ENCODE assay signal across 13 mouse cellular contexts in the genomic region with DNA sequence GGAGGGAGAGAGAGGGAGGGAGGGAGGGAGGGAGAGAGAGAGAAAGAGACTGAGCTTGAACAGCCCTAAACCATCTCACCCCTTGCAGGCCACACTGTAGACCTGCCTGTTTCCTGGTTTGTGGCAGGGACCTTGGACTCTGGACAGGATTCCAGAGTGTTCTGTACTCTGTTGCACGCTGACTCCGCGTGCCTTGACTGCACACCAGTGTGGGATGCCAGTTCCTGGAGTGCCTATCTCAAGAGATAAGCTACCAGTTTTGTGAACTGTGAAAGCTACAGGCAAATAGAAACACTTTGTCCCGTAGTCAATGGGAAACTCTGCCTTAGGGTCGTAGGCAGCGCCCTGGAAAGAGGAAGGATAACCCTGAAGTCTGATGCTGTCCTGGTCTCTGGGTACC. TPM values are rescaled to one million over a fixed set of nuclear protein-coding genes. Genes with fewer than 3 reads are reported as not detected.
DNase-seq lines count a peak whose midpoint lies in the region; ATAC-seq and TF ChIP-seq lines count a peak whose summit lies in the region.
"Had no signal": no experiment of that assay in that cellular context is flagged by ENCODE, and none has a peak within 500 bp of the region (broad histone marks: within the 10 kb centered on the region; RNA-seq: fewer than 3 reads in every experiment).

No protein-coding gene starts in this region.

- ATAC-seq in heart, embryonic 13.5 days (ENCODE audit: extremely low read depth, insufficient number of reproducible peaks, low FRiP score, low TSS enrichment), result no peak
- ATAC-seq in kidney, postnatal 0 days (replicated peaks; ENCODE audit: low FRiP score, low read depth), result peak; percentile 65
- ATAC-seq in liver, embryonic 15.5 days (ENCODE audit: insufficient read depth), result peak; percentile 56
- no peak for ATAC-seq in frontal cortex, adult (ENCODE audit: low TSS enrichment)
- no peak for ATAC-seq in hindbrain, embryonic 13.5 days (ENCODE audit: low FRiP score)
- ATAC-seq: activated CD4-positive, CD25-positive, alpha-beta regulatory T cell, adult 4 months had no signal

- H3K4me1 ChIP-seq in heart, embryonic 13.5 days, result peaks cover 63% of the 10 kb centered on the region
- H3K4me1 ChIP-seq in kidney, postnatal 0 days (replicated peaks; ENCODE audit: insufficient read depth, low read length), result 0 out of 2 replicates have a peak, but pooled peaks cover 7% of the 10 kb centered on the region
- H3K4me1 ChIP-seq in liver, embryonic 15.5 days (replicated peaks), result peaks cover 95% of the 10 kb centered on the region
- H3K4me1 ChIP-seq in hindbrain, embryonic 13.5 days (replicated peaks), result no peaks in the 10 kb centered on the region

- H3K27ac ChIP-seq in heart, embryonic 13.5 days (replicated peaks), result no peak overlapping the region; the same call in 1 of the 2 replicates
- no peak overlapping the region for H3K27ac ChIP-seq in kidney, postnatal 0 days
- H3K27ac ChIP-seq in liver, embryonic 15.5 days (replicated peaks), result peak overlapping the region; percentile 96
- H3K27ac ChIP-seq in hindbrain, embryonic 13.5 days, result no peak overlapping the region
- H3K27ac ChIP-seq: lung, embryonic 15.5 days had no signal

- H3K4me3 ChIP-seq in heart, embryonic 13.5 days, result no peak overlapping the region
- no peak overlapping the region for H3K4me3 ChIP-seq in kidney, postnatal 0 days (replicated peaks; ENCODE audit: low read depth, low read length)
- H3K4me3 ChIP-seq in liver, embryonic 15.5 days (replicated peaks), result no peak overlapping the region
- H3K4me3 ChIP-seq in hindbrain, embryonic 13.5 days, result no peak overlapping the region
- H3K4me3 ChIP-seq: lung, embryonic 15.5 days had no signal

- H3K4me2 ChIP-seq in heart, embryonic 13.5 days, result no peak overlapping the region
- no peak overlapping the region for H3K4me2 ChIP-seq in kidney, postnatal 0 days (ENCODE audit: low read length)
- H3K4me2 ChIP-seq in liver, embryonic 15.5 days, result peak overlapping the region; percentile 42
- H3K4me2 ChIP-seq in hindbrain, embryonic 13.5 days, result no peak overlapping the region
- H3K4me2 ChIP-seq: lung, embryonic 15.5 days had no signal

- peak overlapping the region; percentile 37; the same call in 1 of the 2 replicates for H3K9ac ChIP-seq in heart, embryonic 13.5 days
- H3K9ac ChIP-seq in kidney, postnatal 0 days (ENCODE audit: low read depth, low read length), result no peak overlapping the region
- peak overlapping the region; percentile 52 for H3K9ac ChIP-seq in liver, embryonic 15.5 days
- H3K9ac ChIP-seq in hindbrain, embryonic 13.5 days, result no peak overlapping the region
- H3K9ac ChIP-seq: lung, embryonic 15.5 days had no signal

- DNase-seq in heart, postnatal 25 days (ENCODE audit: low spot score), result no peak
- DNase-seq in c-Kit-positive CD71-positive TER-119-positive erythroid progenitor cells, embryonic 14.5 days (ENCODE audit: low spot score), result peak; percentile 52
- no peak for DNase-seq in kidney, postnatal 0 days (ENCODE audit: low spot score)
- no peak for DNase-seq in right cerebral cortex, postnatal 4 days
- DNase-seq: B cell, adult 2 months; cerebellum, postnatal 36 days; thymus, postnatal 4 days had no signal

- H3K27me3 ChIP-seq in heart, embryonic 13.5 days (replicated peaks), result no peaks in the 10 kb centered on the region
- H3K27me3 ChIP-seq in kidney, postnatal 0 days (ENCODE audit: insufficient read depth, low read length), result no peaks in the 10 kb centered on the region
- no peaks in the 10 kb centered on the region for H3K27me3 ChIP-seq in liver, embryonic 15.5 days
- no peaks in the 10 kb centered on the region for H3K27me3 ChIP-seq in hindbrain, embryonic 13.5 days
- H3K27me3 ChIP-seq: lung, embryonic 15.5 days had no signal

- no peak for TF ChIP-seq CTCF in kidney, postnatal 0 days (IDR thresholded peaks at IDR 0.05; ENCODE audit: low read depth)

- intact Hi-C loops in heart, postnatal 25 days (cut with DNase I), result no loop called here

- no peaks in the 10 kb centered on the region for H3K36me3 ChIP-seq in heart, embryonic 13.5 days
- H3K36me3 ChIP-seq in kidney, postnatal 0 days (ENCODE audit: insufficient read depth, low read length), result no peaks in the 10 kb centered on the region
- no peaks in the 10 kb centered on the region for H3K36me3 ChIP-seq in liver, embryonic 15.5 days (replicated peaks)
- H3K36me3 ChIP-seq in hindbrain, embryonic 13.5 days, result no peaks in the 10 kb centered on the region
- H3K36me3 ChIP-seq: lung, embryonic 15.5 days had no signal

- no peaks in the 10 kb centered on the region for H3K9me3 ChIP-seq in heart, embryonic 13.5 days
- no peaks in the 10 kb centered on the region for H3K9me3 ChIP-seq in kidney, postnatal 0 days (replicated peaks; ENCODE audit: low read length)
- H3K9me3 ChIP-seq in liver, embryonic 15.5 days (replicated peaks), result no peaks in the 10 kb centered on the region
- no peaks in the 10 kb centered on the region for H3K9me3 ChIP-seq in hindbrain, embryonic 13.5 days
- H3K9me3 ChIP-seq: lung, embryonic 15.5 days had no signal

- WGBS in heart, embryonic 13.5 days, result 37% methylated on average over 6 of the region's 6 CpGs
- 75% methylated on average over 6 of the region's 6 CpGs for WGBS in kidney, postnatal 0 days
- WGBS in liver, embryonic 15.5 days (ENCODE audit: insufficient replicate concordance), result 9% methylated on average over 6 of the region's 6 CpGs
- 90% methylated on average over 6 of the region's 6 CpGs for WGBS in hindbrain, embryonic 13.5 days

RNA-seq across cellular contexts. Expression of gene Wipi1, which starts 55.6 kb away (rescaled TPM):
- 44.7 and 48.0 TPM in 2 replicates for polyA plus RNA-seq in heart, embryonic 13.5 days (2015; fragmentation: Nextera tagmentation; extraction: Ambion mirVana)
- 100 to 1,000 TPM; 105 to 107 TPM for total RNA-seq in heart, postnatal 25 days (2021)
- polyA plus RNA-seq in kidney, postnatal 0 days (2015; fragmentation: Nextera tagmentation; extraction: Ambion mirVana), result 42.0 and 42.6 TPM in 2 replicates
- 24.2 and 25.9 TPM in 2 replicates for polyA plus RNA-seq in liver, embryonic 15.5 days (2015; fragmentation: Nextera tagmentation; extraction: Ambion mirVana)
- polyA plus RNA-seq in hindbrain, embryonic 13.5 days (2015; fragmentation: Nextera tagmentation; extraction: Ambion mirVana), result 17.8 and 18.2 TPM in 2 replicates

Comparison
In these comparisons a context has a peak if more than half of its experiments do, and no peak if none do; other contexts are left out.
1. ATAC-seq: peak in kidney, postnatal 0 days (single experiment) and liver, embryonic 15.5 days (single experiment); none in heart, embryonic 13.5 days (single experiment), frontal cortex, adult (single experiment) and hindbrain, embryonic 13.5 days (single experiment).
2. H3K9ac ChIP-seq: peak in heart, embryonic 13.5 days (single experiment) and liver, embryonic 15.5 days (single experiment); none in kidney, postnatal 0 days (single experiment) and hindbrain, embryonic 13.5 days (single experiment).